Mouse (Mus musculus) C2C12 (cell line): ENCODE measurements at regions not wholly inside any gene's neighbourhood (a gene's known extent, or its start where the extent isn't known, plus 50 kb on each side); places are given as distances from the start of the nearest gene placed in this dataset.
"Not testable (repeated sequence)": the region's sequence is repeated elsewhere in the genome, so short reads cannot be mapped to it uniquely, and the experiment has no call there.

Experiments
- CEBPB ChIP-seq: IDR thresholded peaks from one replicate; pipeline ENCODE4 v1.6.1; 2011; ENCODE audit warnings: low read depth, mild to moderate bottlenecking, control low read depth, moderate library complexity
- CTCF ChIP-seq: IDR thresholded peaks from one replicate; pipeline ENCODE4 v1.5.1; 2011; ENCODE audit not compliant: control insufficient read depth, insufficient read depth, insufficient read length
- MAX ChIP-seq: IDR thresholded peaks from one replicate; pipeline ENCODE4 v1.6.1; 2011; ENCODE audit warnings: mild to moderate bottlenecking, control low read depth
- MYOG ChIP-seq: IDR thresholded peaks from one replicate; pipeline ENCODE4 v1.6.1; 2011; ENCODE audit not compliant: control insufficient read depth, insufficient read length; ENCODE audit errors: extremely low read depth
- USF1 ChIP-seq: IDR thresholded peaks from one replicate; pipeline ENCODE4 v1.6.1; 2011; ENCODE audit warnings: low read depth, mild to moderate bottlenecking, control low read depth, moderate library complexity

DNA sequence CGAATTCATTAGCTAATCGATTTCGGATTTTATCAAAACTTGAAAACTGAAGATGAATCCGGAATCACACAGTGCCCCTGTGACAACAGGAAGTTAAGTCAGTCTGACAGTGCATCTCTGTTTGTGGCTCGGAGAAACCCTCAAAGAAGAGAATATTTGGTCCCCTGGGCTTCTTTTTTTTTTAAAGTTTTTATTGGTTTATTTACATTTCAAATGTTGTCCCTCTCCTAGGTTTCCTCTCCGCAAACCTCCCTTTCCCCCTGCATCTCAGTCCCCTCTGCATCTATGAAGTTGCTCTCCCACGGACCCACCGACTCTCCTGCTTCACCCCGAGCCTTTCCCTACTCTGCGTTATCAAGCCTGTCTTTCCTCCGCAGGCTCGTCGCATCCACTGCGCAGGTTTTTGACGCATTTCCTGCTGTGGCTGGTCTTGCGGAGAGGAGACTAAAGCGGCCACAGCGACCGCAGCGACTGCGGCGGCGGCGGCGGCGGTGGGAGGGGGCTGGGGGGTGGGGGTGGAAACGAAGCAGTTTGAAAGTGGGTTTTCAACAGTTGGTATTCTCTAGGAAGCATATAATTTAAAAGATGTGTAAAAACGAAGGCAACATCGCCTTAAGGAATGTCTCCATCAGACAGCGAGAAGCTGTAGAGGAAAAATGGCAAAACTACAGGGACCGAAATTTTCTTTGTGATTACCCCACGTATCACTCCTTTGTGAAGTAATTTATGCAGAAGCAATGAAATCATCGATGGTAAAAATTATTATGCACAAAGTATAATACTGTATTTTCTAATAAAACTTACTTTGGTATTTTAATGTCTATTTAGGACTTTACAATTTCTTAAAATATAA is 251.2 kb upstream of the Snrpn start:
- not testable (repeated sequence) for TF ChIP-seq CTCF, USF1, MYOG, CEBPB, MAX
